Mouse (Mus musculus) forebrain, embryonic 13.5 days (tissue): ENCODE measurements around the gene Olfr655. TPM values are rescaled to one million over a fixed set of nuclear protein-coding genes. Genes with fewer than 3 reads are reported as not detected.
A peak's percentile ranks its signal among the peaks of the same experiment; 100 is the strongest.

ENCODE experiments used
- ATAC-seq: fragments of 200-750 bp; cut with Nextera tagmentation; 2 replicates; pipeline ENCODE4 v1.8.0; 2017
- H3K27ac ChIP-seq: fragments of 300-500 bp; sonication (generic); 2 replicates; pipeline ENCODE4 v1.5.1; 2015; ENCODE audit warnings: inconsistent platforms, mild to moderate bottlenecking, moderate library complexity
- H3K27me3 ChIP-seq: fragments of 300-500 bp; sonication (generic); 2 replicates; pipeline ENCODE4 v1.6.1; 2015; ENCODE audit warnings: mild to moderate bottlenecking, inconsistent platforms
- H3K36me3 ChIP-seq: fragments of 300-500 bp; sonication (generic); 2 replicates; pipeline ENCODE4 v1.6.1; 2015; ENCODE audit warnings: mild to moderate bottlenecking, inconsistent platforms; ENCODE audit not compliant: poor library complexity, severe bottlenecking
- H3K4me1 ChIP-seq: fragments of 300-500 bp; sonication (generic); 2 replicates; pipeline ENCODE4 v1.6.1; 2015; ENCODE audit warnings: inconsistent platforms
- H3K4me2 ChIP-seq: fragments of 300-500 bp; sonication (generic); 2 replicates; pipeline ENCODE4 v1.6.1; 2015; ENCODE audit warnings: inconsistent platforms, mild to moderate bottlenecking, moderate library complexity
- H3K4me3 ChIP-seq: fragments of 300-500 bp; sonication (generic); 2 replicates; pipeline ENCODE4 v1.5.1; 2015; ENCODE audit warnings: mild to moderate bottlenecking, inconsistent platforms
- H3K9ac ChIP-seq: fragments of 300-500 bp; sonication (generic); 2 replicates; pipeline ENCODE4 v1.6.1; 2015; ENCODE audit warnings: mild to moderate bottlenecking, inconsistent platforms
- H3K9me3 ChIP-seq: fragments of 300-500 bp; sonication (generic); replicated peaks from 2 replicates; pipeline ENCODE4 v1.6.1; 2016; ENCODE audit warnings: inconsistent platforms
- WGBS: fragments of 180-500 bp; shearing (Covaris S2); methylation state at CpG from one replicate; pipeline ENCODE4 v1.1.7; 2015; 5-methylcytosine and 5-hydroxymethylcytosine counted together
- polyA plus RNA-seq: library from polyadenylated mRNA; unstranded; fragments of >200 nt; fragmentation: Nextera tagmentation; extraction: Ambion mirVana; gene quantifications from 2 replicates; pipeline ENCODE4 v1.2.1, GENCODE M21; 2015

Olfr655 gene
- not detected in 2 replicates for polyA plus RNA-seq

- WGBS = 91% methylated on average over 2 of the region's 2 CpGs
Measured at GRCm38 (mm10) chr7:104601679-104602078, at the start of gene Olfr655. Gene Olfr655 (minus strand): TSS chr7:104601779.

GRCm38 (mm10) chr7:104646841-104647482 is 45.4 kb upstream of the Olfr655 start, which contains the start of gene Olfr658:
Gene Olfr658 (minus strand): TSS chr7:104647305.
- H3K4me1 ChIP-seq = no peaks in the 10 kb centered on the region
- no peaks in the 10 kb centered on the region for H3K36me3 ChIP-seq
- no peaks in the 10 kb centered on the region for H3K27me3 ChIP-seq
- H3K4me3 ChIP-seq = peak within 1 kb of the TSS; percentile 34
- no peak within 1 kb of the TSS for H3K27ac ChIP-seq
- peak; percentile 96 for ATAC-seq
- WGBS = 14% methylated on average over 20 of the region's 22 CpGs
- H3K4me2 ChIP-seq = peak within 1 kb of the TSS; percentile 56
- H3K9ac ChIP-seq = peak within 1 kb of the TSS; percentile 40; the same call in 1 of the 2 replicates
- no peaks in the 10 kb centered on the region for H3K9me3 ChIP-seq

More at GRCm38 (mm10) chr7:104601679-104602078, at the start of gene Olfr655:
- Histone ChIP-seq H3K4me3 (no peak within 1 kb of the TSS), H3K27ac (no peak within 1 kb of the TSS), H3K9me3 (no peaks in the 10 kb centered on the region), H3K27me3 (no peaks in the 10 kb centered on the region), H3K4me1 (no peaks in the 10 kb centered on the region), H3K9ac (no peak within 1 kb of the TSS), H3K4me2 (no peak within 1 kb of the TSS), H3K36me3 (no peaks in the 10 kb centered on the region)
- ATAC-seq = no peak

GRCm38 (mm10) chr7:104624494-104624893 is 22.9 kb upstream of the Olfr655 start, which contains the start of gene Olfr657:
Gene Olfr657 (plus strand): TSS chr7:104624794.
- no peaks in the 10 kb centered on the region for H3K27me3 ChIP-seq
- H3K36me3 ChIP-seq = no peaks in the 10 kb centered on the region
- no peak within 1 kb of the TSS for H3K9ac ChIP-seq
- ATAC-seq = no peak
- no peak within 1 kb of the TSS for H3K4me2 ChIP-seq
- no peaks in the 10 kb centered on the region for H3K9me3 ChIP-seq
- H3K27ac ChIP-seq = no peak within 1 kb of the TSS
- no peak within 1 kb of the TSS for H3K4me3 ChIP-seq
- no peaks in the 10 kb centered on the region for H3K4me1 ChIP-seq

- no peaks in the 10 kb centered on the region for H3K9me3 ChIP-seq
- H3K4me2 ChIP-seq = no peak within 1 kb of the TSS
- H3K9ac ChIP-seq = no peak within 1 kb of the TSS
- H3K4me3 ChIP-seq = no peak within 1 kb of the TSS
- no peak within 1 kb of the TSS for H3K27ac ChIP-seq
- H3K4me1 ChIP-seq = no peaks in the 10 kb centered on the region
- H3K36me3 ChIP-seq = no peaks in the 10 kb centered on the region
- H3K27me3 ChIP-seq = no peaks in the 10 kb centered on the region
- no peak for ATAC-seq
- 77% methylated on average over 4 of the region's 4 CpGs for WGBS
Measured at GRCm38 (mm10) chr7:104613655-104614054, 12.1 kb upstream of the Olfr655 start, which contains the start of gene Olfr656. Gene Olfr656 (plus strand): TSS chr7:104613955.

GRCm38 (mm10) chr7:104604727-104605126 is 3.1 kb upstream of the Olfr655 start:
- Histone ChIP-seq H3K27ac (no peak overlapping the region), H3K4me2 (no peak overlapping the region), H3K9ac (no peak overlapping the region), H3K9me3 (no peaks in the 10 kb centered on the region), H3K27me3 (no peaks in the 10 kb centered on the region), H3K4me3 (no peak overlapping the region), H3K36me3 (no peaks in the 10 kb centered on the region), H3K4me1 (no peaks in the 10 kb centered on the region)
- ATAC-seq = no peak

- Histone ChIP-seq H3K4me2 (no peak overlapping the region), H3K27ac (no peak overlapping the region), H3K9me3 (no peaks in the 10 kb centered on the region), H3K4me3 (no peak overlapping the region), H3K4me1 (no peaks in the 10 kb centered on the region), H3K9ac (no peak overlapping the region), H3K27me3 (no peaks in the 10 kb centered on the region), H3K36me3 (no peaks in the 10 kb centered on the region)
- ATAC-seq = no peak
- 3% methylated on average over 3 of the region's 3 CpGs for WGBS
Measured at GRCm38 (mm10) chr7:104603173-104603572, 1.6 kb upstream of the Olfr655 start.

GRCm38 (mm10) chr7:104588274-104588673 is 13.3 kb downstream of the Olfr655 start:
- Histone ChIP-seq H3K27ac (no peak overlapping the region), H3K36me3 (no peaks in the 10 kb centered on the region), H3K4me1 (no peaks in the 10 kb centered on the region), H3K4me3 (no peak overlapping the region), H3K9me3 (no peaks in the 10 kb centered on the region), H3K9ac (no peak overlapping the region), H3K4me2 (no peak overlapping the region), H3K27me3 (no peaks in the 10 kb centered on the region)
- ATAC-seq = no peak
- 88% methylated on average over 5 of the region's 5 CpGs for WGBS

GRCm38 (mm10) chr7:104586725-104587124 is 14.9 kb downstream of the Olfr655 start, which contains the start of gene Olfr654:
Gene Olfr654 (plus strand): TSS chr7:104587025.
- no peak for ATAC-seq
- Histone ChIP-seq H3K36me3 (no peaks in the 10 kb centered on the region), H3K27me3 (no peaks in the 10 kb centered on the region), H3K4me1 (no peaks in the 10 kb centered on the region), H3K27ac (no peak within 1 kb of the TSS), H3K9ac (no peak within 1 kb of the TSS), H3K4me3 (no peak within 1 kb of the TSS), H3K4me2 (no peak within 1 kb of the TSS), H3K9me3 (no peaks in the 10 kb centered on the region)
- 91% methylated on average over 4 of the region's 4 CpGs for WGBS

- no peak overlapping the region for H3K4me3 ChIP-seq
- WGBS = 87% methylated on average over 4 of the region's 4 CpGs
- H3K27ac ChIP-seq = no peak overlapping the region
- no peaks in the 10 kb centered on the region for H3K36me3 ChIP-seq
- H3K4me1 ChIP-seq = no peaks in the 10 kb centered on the region
- no peak overlapping the region for H3K4me2 ChIP-seq
- no peaks in the 10 kb centered on the region for H3K9me3 ChIP-seq
- H3K9ac ChIP-seq = no peak overlapping the region
- no peaks in the 10 kb centered on the region for H3K27me3 ChIP-seq
- ATAC-seq = no peak
Measured at GRCm38 (mm10) chr7:104581429-104581828, 20.1 kb downstream of the Olfr655 start.

GRCm38 (mm10) chr7:104580846-104581245 is 20.7 kb downstream of the Olfr655 start:
- Histone ChIP-seq H3K9me3 (no peaks in the 10 kb centered on the region), H3K4me1 (no peaks in the 10 kb centered on the region), H3K27me3 (no peaks in the 10 kb centered on the region), H3K27ac (no peak overlapping the region), H3K36me3 (no peaks in the 10 kb centered on the region), H3K9ac (no peak overlapping the region), H3K4me2 (no peak overlapping the region), H3K4me3 (no peak overlapping the region)
- 86% methylated on average over 4 of the region's 4 CpGs for WGBS
- no peak for ATAC-seq

GRCm38 (mm10) chr7:104577014-104577413 is 24.6 kb downstream of the Olfr655 start, which contains the start of gene Olfr653:
Gene Olfr653 (plus strand): TSS chr7:104577314.
- ATAC-seq = no peak
- Histone ChIP-seq H3K4me3 (no peak within 1 kb of the TSS), H3K4me1 (no peaks in the 10 kb centered on the region), H3K36me3 (no peaks in the 10 kb centered on the region), H3K27me3 (no peaks in the 10 kb centered on the region), H3K9ac (no peak within 1 kb of the TSS), H3K9me3 (no peaks in the 10 kb centered on the region), H3K27ac (no peak within 1 kb of the TSS), H3K4me2 (no peak within 1 kb of the TSS)
- WGBS = 83% methylated on average over 2 of the region's 2 CpGs

GRCm38 (mm10) chr7:104560601-104561000 is 41.0 kb downstream of the Olfr655 start, which contains the start of gene Olfr652:
Gene Olfr652 (plus strand): TSS chr7:104560901.
- H3K27ac ChIP-seq = no peak within 1 kb of the TSS
- H3K9ac ChIP-seq = no peak within 1 kb of the TSS
- H3K9me3 ChIP-seq = no peaks in the 10 kb centered on the region
- ATAC-seq = no peak
- no peaks in the 10 kb centered on the region for H3K4me1 ChIP-seq
- no peak within 1 kb of the TSS for H3K4me2 ChIP-seq
- no peaks in the 10 kb centered on the region for H3K27me3 ChIP-seq
- H3K4me3 ChIP-seq = no peak within 1 kb of the TSS
- no peaks in the 10 kb centered on the region for H3K36me3 ChIP-seq

GRCm38 (mm10) chr7:104552700-104553099 is 48.9 kb downstream of the Olfr655 start:
- H3K4me1 ChIP-seq = no peaks in the 10 kb centered on the region
- H3K27me3 ChIP-seq = no peaks in the 10 kb centered on the region
- ATAC-seq = no peak
- no peaks in the 10 kb centered on the region for H3K9me3 ChIP-seq
- no peak overlapping the region for H3K4me3 ChIP-seq
- no peak overlapping the region for H3K4me2 ChIP-seq
- WGBS = 78% methylated on average over 1 of the region's 1 CpGs
- H3K9ac ChIP-seq = no peak overlapping the region
- no peaks in the 10 kb centered on the region for H3K36me3 ChIP-seq
- H3K27ac ChIP-seq = no peak overlapping the region
